Mouse (Mus musculus) layer of hippocampus, adult 2 months (tissue): ENCODE measurements around the gene Nkx2-5. TPM values are rescaled to one million over a fixed set of nuclear protein-coding genes. Genes with fewer than 3 reads are reported as not detected.

Source experiments
- DNase-seq, 2 experiments: peaks; one replicate each; pipeline ENCODE4 v3.0.0; 2022; ENCODE audit warnings: low spot score in 2 of 2
- H3K27ac ChIP-seq: fragments of 200-600 bp; 2 replicates; pipeline ENCODE4 v1.8.1; 2022
- H3K4me3 ChIP-seq: fragments of 200-600 bp; 2 replicates; pipeline ENCODE4 v1.8.1; 2022; ENCODE audit warnings: mild to moderate bottlenecking
- CTCF ChIP-seq: fragments of 200-600 bp; conservative IDR thresholded peaks from 2 replicates; pipeline ENCODE4 v1.8.1; 2022; ENCODE audit warnings: antibody characterized with exemption, mild to moderate bottlenecking, moderate library complexity
- total RNA-seq, 2 experiments: library from RNA; stranded (reverse); gene quantifications; 2 replicates each; pipeline ENCODE4 v1.2.3; 2021

Nkx2-5 gene
- total RNA-seq, 2 experiments from 2014 or later, result not detected

DNA sequence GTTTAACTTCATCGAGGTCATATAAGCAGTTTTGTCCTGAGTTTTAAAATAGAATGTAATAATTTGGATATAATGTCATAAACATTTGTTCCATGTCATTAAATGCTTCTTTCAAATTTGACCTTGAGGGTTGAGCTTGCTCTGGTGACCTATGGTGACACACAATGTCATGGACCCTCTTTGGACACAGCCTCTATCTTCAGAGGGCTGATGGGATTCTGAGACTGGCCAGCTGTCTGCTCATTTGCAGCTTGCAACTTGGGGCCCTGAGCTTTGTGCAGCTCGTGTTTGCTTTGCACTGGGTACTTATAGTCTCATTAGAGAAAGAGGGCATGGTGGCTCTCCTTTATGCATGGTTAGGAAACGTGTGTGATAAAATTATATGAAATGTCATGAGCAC is 28.1 kb upstream of the Nkx2-5 start:
- no peak for TF ChIP-seq CTCF

DNA sequence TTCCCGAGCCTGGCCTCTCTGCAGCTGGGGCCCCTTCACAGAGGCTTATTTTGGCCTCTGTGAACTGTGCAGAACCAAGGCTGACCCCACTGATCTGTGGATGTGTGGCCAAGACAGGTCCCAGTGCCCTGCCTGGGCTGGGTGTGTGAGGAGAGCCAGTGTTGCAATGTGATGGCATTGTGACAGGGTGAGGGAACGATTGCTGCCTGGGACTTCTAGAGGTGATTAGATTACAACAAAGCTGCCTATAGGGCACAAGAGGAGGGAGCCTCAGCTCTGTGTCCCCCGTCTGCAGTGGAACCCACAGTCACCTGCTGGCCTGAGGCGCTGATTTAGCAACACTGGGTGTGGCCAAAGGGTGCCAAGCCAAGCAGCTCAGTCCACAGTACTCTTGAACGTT is 23.9 kb upstream of the Nkx2-5 start:
- no peak for TF ChIP-seq CTCF
- no peak for DNase-seq
- no peak overlapping the region for H3K27ac ChIP-seq
- no peak overlapping the region for H3K4me3 ChIP-seq

More for the DNA sequence above, 28.1 kb upstream of the Nkx2-5 start:
- Histone ChIP-seq H3K27ac (no peak overlapping the region), H3K4me3 (no peak overlapping the region)
- no peak for DNase-seq

DNA sequence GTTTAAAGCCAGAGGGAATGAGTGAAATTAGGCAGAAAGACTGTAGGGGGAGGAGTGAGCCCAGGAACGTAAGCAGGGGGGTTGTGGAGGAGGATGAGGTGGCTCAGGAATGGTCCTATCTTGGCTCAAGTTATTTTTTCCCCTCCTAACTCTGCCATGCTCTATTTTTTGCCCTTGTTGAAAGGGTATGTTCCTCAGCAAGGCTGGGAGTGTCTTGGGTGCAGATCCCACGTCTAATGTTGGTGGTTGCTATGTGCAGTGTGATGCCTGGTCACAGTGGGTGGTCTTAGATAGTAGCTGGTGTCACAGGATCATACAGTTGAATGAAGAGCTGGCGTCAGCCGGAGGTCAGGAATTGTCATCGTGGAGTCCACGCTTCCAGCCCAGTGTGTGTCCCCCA is 20.3 kb upstream of the Nkx2-5 start:
- TF ChIP-seq CTCF, result no peak
- Histone ChIP-seq H3K4me3 (no peak overlapping the region), H3K27ac (no peak overlapping the region)
- no peak for DNase-seq

DNA sequence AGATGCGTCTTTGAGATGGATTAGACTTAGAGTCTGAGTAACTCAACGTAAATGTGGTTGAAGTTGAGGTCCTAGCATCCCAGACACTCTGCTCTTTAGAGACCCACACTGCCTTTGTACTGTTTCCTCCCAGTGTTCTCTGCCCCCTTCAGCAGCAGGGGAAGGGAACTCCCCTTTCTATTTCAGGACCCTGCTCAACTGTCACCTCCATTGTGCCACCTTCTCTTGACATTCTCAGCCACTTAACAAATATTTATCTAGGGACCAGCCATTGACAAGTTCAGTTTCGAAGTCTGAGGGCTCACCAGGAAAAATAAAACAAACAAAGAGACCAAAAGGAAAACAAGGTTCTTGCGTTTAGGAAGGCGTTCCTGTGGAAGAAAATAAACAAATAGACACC is 19.5 kb upstream of the Nkx2-5 start:
- no peak for DNase-seq
- Histone ChIP-seq H3K4me3 (no peak overlapping the region), H3K27ac (no peak overlapping the region)
- no peak for TF ChIP-seq CTCF

DNA sequence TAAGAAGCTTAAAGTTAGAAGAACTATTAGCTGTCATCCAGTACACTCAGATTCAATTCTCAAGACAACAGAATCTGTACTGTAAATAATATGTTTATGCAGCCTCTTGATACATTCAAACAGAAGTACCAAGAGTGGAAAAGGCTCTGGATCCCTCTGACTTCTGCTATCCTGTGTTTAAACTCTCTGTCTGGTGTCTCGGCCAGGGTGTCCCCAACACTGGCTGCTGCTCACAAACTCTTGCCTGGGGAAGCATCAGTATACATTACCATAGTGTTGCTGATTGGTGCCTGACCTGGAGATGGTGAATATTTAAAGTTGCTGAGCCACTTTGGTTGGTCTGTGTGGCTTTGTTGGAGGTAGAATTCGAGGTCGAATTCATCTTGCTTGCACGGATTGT is 17.0 kb upstream of the Nkx2-5 start:
- DNase-seq, result no peak
- H3K4me3 ChIP-seq, result no peak overlapping the region
- no peak overlapping the region for H3K27ac ChIP-seq
- TF ChIP-seq CTCF, result no peak

DNA sequence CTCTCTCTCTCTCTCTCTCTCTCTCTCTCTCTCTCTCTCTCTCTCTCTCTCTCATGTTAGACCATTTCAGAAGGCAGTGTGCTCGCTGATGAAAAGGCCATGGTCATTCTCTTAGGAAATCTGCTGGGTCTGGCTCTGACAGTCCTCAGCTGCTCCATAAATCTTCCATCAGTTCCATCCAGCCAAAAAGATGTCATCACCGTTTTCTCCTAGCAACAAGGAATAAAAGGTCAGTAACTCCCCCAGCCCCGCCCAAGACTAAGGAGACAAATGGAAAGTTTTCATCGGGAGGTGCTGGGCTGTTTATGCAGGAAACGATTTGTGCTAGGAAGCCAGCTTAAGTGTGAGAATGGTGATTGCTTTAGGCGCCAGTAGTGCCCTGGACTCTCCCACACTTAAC is 16.6 kb upstream of the Nkx2-5 start:
- Histone ChIP-seq H3K27ac (no peak overlapping the region), H3K4me3 (no peak overlapping the region)
- TF ChIP-seq CTCF, result no peak
- no peak for DNase-seq

GRCm38 (mm10) chr17:26860906-26861305 is 16.1 kb upstream of the Nkx2-5 start:
- no peak for TF ChIP-seq CTCF
- DNase-seq, result no peak
- no peak overlapping the region for H3K4me3 ChIP-seq
- no peak overlapping the region for H3K27ac ChIP-seq

GRCm38 (mm10) chr17:26852262-26852661 is 7.5 kb upstream of the Nkx2-5 start:
- no peak for DNase-seq
- no peak overlapping the region for H3K27ac ChIP-seq
- no peak overlapping the region for H3K4me3 ChIP-seq
- TF ChIP-seq CTCF, result no peak

DNA sequence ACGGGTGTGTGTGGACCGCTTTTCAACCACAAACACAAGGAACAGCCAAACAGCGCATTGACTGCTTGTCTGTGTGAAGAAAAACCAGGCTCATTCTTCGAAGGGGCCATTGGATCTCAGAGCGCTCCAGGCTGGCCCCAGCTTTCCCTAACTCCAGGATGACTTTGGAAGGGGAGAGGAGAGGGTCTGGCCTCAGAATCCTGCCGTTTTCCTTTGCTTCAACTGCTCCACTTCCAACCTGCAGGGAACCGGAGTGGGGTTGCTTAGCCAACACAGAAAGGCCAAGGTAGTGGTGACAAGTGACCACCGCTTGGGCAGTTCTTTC is 6.3 kb upstream of the Nkx2-5 start:
- TF ChIP-seq CTCF, result no peak

GRCm38 (mm10) chr17:26850358-26851135 is 5.7 kb upstream of the Nkx2-5 start:
- H3K4me3 ChIP-seq, result no peak overlapping the region
- no peak overlapping the region for H3K27ac ChIP-seq
- no peak for TF ChIP-seq CTCF
- no peak for DNase-seq

More for the DNA sequence above, 6.3 kb upstream of the Nkx2-5 start:
- no peak overlapping the region for H3K27ac ChIP-seq
- no peak overlapping the region for H3K4me3 ChIP-seq
- DNase-seq, result no peak

GRCm38 (mm10) chr17:26849746-26850357 is 5.0 kb upstream of the Nkx2-5 start:
- TF ChIP-seq CTCF, result no peak
- Histone ChIP-seq H3K4me3 (no peak overlapping the region; the same call in 1 of the 2 replicates), H3K27ac (no peak overlapping the region)
- DNase-seq, result no peak

DNA sequence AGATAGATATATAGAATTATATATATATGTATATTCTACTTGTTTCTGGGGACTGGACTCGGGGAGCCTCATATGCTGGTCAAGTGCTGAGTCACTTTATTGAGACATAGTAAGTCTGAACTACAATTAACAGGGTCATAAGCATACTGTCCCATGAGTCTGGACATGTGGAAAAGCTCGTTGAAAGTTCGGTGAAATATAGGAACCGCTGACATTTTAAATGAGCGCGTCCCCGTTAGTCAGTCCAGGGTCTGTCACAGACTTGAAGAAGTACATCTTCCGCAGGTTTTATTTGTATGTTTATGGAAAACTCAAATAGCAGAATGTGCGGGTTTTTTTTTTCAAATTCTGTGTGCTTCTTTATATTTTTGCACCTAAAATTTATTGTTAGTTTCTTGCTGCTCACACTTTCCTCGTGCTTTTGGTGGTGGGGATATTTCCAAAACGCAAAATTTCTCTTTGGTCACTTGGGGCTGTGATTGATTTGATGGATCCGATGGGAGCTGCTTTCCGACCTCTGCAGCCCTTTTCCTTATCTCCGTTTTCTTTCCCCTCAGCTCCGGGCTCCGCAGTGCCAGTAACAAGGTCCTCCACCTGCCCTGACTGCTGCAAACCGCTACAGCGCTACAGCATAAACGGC is 4.4 kb upstream of the Nkx2-5 start:
- TF ChIP-seq CTCF, result no peak
- Histone ChIP-seq H3K27ac (no peak overlapping the region), H3K4me3 (no peak overlapping the region)
- DNase-seq, result no peak

DNA sequence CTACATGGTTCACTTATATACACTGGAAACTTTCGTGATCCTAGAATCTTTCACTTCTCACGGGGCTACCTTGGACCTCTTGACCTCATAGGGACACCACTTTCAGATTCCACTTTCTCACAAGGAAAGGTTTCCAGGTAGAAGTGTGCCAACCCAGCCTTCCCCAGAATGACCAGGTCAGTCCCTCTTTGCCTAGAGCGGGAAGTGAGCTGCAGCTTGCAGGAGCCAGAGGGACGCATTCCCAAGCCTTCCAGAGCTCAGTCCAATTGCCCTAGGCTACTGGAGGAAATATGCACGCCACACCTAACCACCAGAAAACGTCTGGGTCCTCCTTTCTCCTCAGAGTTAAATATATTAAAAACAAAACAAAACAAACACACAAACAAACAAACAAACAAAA is 3.4 kb upstream of the Nkx2-5 start:
- no peak for TF ChIP-seq CTCF
- Histone ChIP-seq H3K27ac (no peak overlapping the region), H3K4me3 (no peak overlapping the region)
- no peak for DNase-seq

- DNase-seq, result no peak
- no peak for TF ChIP-seq CTCF
- no peak overlapping the region for H3K4me3 ChIP-seq
Measured at GRCm38 (mm10) chr17:26847801-26848200, 3.0 kb upstream of the Nkx2-5 start.

More at GRCm38 (mm10) chr17:26847801-26848200, 3.0 kb upstream of the Nkx2-5 start:
- no peak overlapping the region for H3K27ac ChIP-seq
